Mouse (Mus musculus): ENCODE measurements at regions not wholly inside any gene's neighbourhood (a gene's known extent, or its start where the extent isn't known, plus 50 kb on each side); places are given as distances from the start of the nearest gene placed in this dataset.

- H3K9ac ChIP-seq (ENCODE audit: control insufficient read depth, low read depth, low read length, poor library complexity, severe bottlenecking): no peak overlapping the region
- no peak overlapping the region for H3K4me3 ChIP-seq (ENCODE audit: control insufficient read depth in 1 of 2, insufficient read depth in 1 of 2, low read depth in 2 of 2, low read length in 2 of 2)
- H3K9me3 ChIP-seq (replicated peaks; ENCODE audit: insufficient read depth, low read length): no peaks in the 10 kb centered on the region
- TF ChIP-seq MEF2A (IDR thresholded peaks at IDR 0.05; ENCODE audit: extremely low read depth, insufficient replicate concordance, low read depth, low read length, poor library complexity, severe bottlenecking): no peak
- TF ChIP-seq POLR2AphosphoS5 (IDR thresholded peaks at IDR 0.05; ENCODE audit: borderline replicate concordance, low read depth, low read length): no peak
- no peak for TF ChIP-seq SIN3A (IDR thresholded peaks at IDR 0.05; ENCODE audit: low read length)
- no peak for TF ChIP-seq HCFC1 (IDR thresholded peaks at IDR 0.05; ENCODE audit: low read depth, low read length)
- TF ChIP-seq EP300 (IDR thresholded peaks at IDR 0.05; ENCODE audit: low read depth in 1 of 2, low read length in 2 of 2): no peak
- TF ChIP-seq RAD21 (IDR thresholded peaks at IDR 0.05; ENCODE audit: low read depth, low read length): no peak
- TF ChIP-seq ZKSCAN1 (IDR thresholded peaks at IDR 0.05; ENCODE audit: low read depth, low read length): no peak
- no peak for TF ChIP-seq KAT2A (conservative IDR thresholded peaks at IDR 0.05; ENCODE audit: low read depth, low read length)
- TF ChIP-seq CTCF (IDR thresholded peaks at IDR 0.05 in 2 of 3, conservative IDR thresholded peaks at IDR 0.05 in 1 of 3; ENCODE audit: control insufficient read depth in 1 of 3, insufficient read depth in 1 of 3, low read depth in 2 of 3, low read length in 3 of 3, poor library complexity in 1 of 3, severe bottlenecking in 1 of 3): no peak
- TF ChIP-seq CHD1 (IDR thresholded peaks at IDR 0.05; ENCODE audit: low read depth, low read length): no peak
- no peak for TF ChIP-seq MAZ (IDR thresholded peaks at IDR 0.05; ENCODE audit: low read depth, low read length)
- H3K4me1 ChIP-seq (ENCODE audit: control insufficient read depth in 1 of 2, insufficient read depth in 2 of 2, low read length in 2 of 2): no peaks in the 10 kb centered on the region
- H3K79me2 ChIP-seq (ENCODE audit: control insufficient read depth, insufficient read depth, low read length, poor library complexity): no peaks in the 10 kb centered on the region
- no peaks in the 10 kb centered on the region for H3K36me3 ChIP-seq (ENCODE audit: control insufficient read depth in 1 of 2, insufficient read depth in 2 of 2, low read length in 2 of 2)
- no peak overlapping the region for H3K27ac ChIP-seq (ENCODE audit: control insufficient read depth, low read depth, low read length)
- DNase-seq (ENCODE audit: low read depth, low spot score): no peak
- no peaks in the 10 kb centered on the region for H3K27me3 ChIP-seq (ENCODE audit: control insufficient read depth in 1 of 2, insufficient read depth in 2 of 2, low read length in 2 of 2)
Observed at GRCm38 (mm10) chr8:12075943-12076342, 202.7 kb upstream of the A230072I06Rik start.

DNA sequence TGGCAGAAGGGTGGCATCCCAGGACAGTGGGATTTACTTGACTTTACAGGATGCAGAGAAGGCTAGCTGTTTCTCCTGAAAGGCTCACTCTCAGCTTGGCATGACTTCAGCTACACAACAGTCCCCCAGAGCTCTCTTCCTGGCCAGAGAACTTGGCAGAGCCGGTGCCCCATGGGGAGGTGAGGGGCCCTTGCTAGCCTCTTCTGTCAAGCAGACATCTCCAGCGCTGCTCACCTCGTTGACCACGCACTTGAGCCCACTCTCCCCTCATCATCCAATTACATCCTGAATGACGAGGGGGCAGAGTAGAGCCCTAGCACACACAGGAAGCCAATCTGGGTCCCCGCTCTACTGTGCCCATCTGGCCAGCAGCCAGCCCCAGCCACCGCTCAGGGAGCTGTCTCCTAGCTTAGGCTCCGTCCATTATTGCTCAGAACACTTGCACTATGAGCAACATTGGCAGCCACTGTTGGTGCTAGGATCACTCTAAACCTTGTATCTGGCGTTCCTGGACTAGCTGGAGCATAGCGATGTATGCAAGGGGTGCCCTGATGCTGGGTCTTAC lies 201.7 kb upstream of the A230072I06Rik start:
- DNase-seq (ENCODE audit: low read depth, low spot score): no peak
- no peak overlapping the region for H3K27ac ChIP-seq (ENCODE audit: control insufficient read depth, low read depth, low read length)
- no peak overlapping the region for H3K4me3 ChIP-seq (ENCODE audit: control insufficient read depth in 1 of 2, insufficient read depth in 1 of 2, low read depth in 2 of 2, low read length in 2 of 2)
- no peak for TF ChIP-seq CHD1 (IDR thresholded peaks at IDR 0.05; ENCODE audit: low read depth, low read length)
- TF ChIP-seq TAL1 (IDR thresholded peaks at IDR 0.05; ENCODE audit: low read length): no peak
- no peak for TF ChIP-seq NELFE (IDR thresholded peaks at IDR 0.05; ENCODE audit: low read depth, low read length)
- TF ChIP-seq RCOR1 (IDR thresholded peaks at IDR 0.05; ENCODE audit: low read depth, low read length): no peak
- TF ChIP-seq ETS1 (IDR thresholded peaks at IDR 0.05; ENCODE audit: low read depth, low read length): no peak
- no peak for TF ChIP-seq HCFC1 (IDR thresholded peaks at IDR 0.05; ENCODE audit: low read depth, low read length)
- no peak for TF ChIP-seq USF1 (IDR thresholded peaks at IDR 0.05; ENCODE audit: low read depth, low read length)
- no peak for TF ChIP-seq CTCF (IDR thresholded peaks at IDR 0.05 in 2 of 3, conservative IDR thresholded peaks at IDR 0.05 in 1 of 3; ENCODE audit: control insufficient read depth in 1 of 3, insufficient read depth in 1 of 3, low read depth in 2 of 3, low read length in 3 of 3, poor library complexity in 1 of 3, severe bottlenecking in 1 of 3)
- no peak for TF ChIP-seq UBTF (IDR thresholded peaks at IDR 0.05; ENCODE audit: borderline replicate concordance, insufficient read depth, low read depth, low read length)
- no peak for TF ChIP-seq MAX (IDR thresholded peaks at IDR 0.05; ENCODE audit: low read length)
- TF ChIP-seq GATA1 (IDR thresholded peaks at IDR 0.05; ENCODE audit: low read depth, low read length): no peak
- TF ChIP-seq JUND (IDR thresholded peaks at IDR 0.05; ENCODE audit: low read depth, low read length): no peak
- no peak for TF ChIP-seq POLR2AphosphoS2 (IDR thresholded peaks at IDR 0.05; ENCODE audit: low read length)
- no peak for TF ChIP-seq MYB (IDR thresholded peaks at IDR 0.05; ENCODE audit: low read depth, low read length)
- TF ChIP-seq SIN3A (IDR thresholded peaks at IDR 0.05; ENCODE audit: low read length): no peak
- TF ChIP-seq ZNF384 (IDR thresholded peaks at IDR 0.05; ENCODE audit: low read depth, low read length): no peak
- TF ChIP-seq GABPA (IDR thresholded peaks at IDR 0.05; ENCODE audit: low read depth, low read length): no peak
- H3K9ac ChIP-seq (ENCODE audit: control insufficient read depth, low read depth, low read length, poor library complexity, severe bottlenecking): no peak overlapping the region
- H3K36me3 ChIP-seq (ENCODE audit: control insufficient read depth in 1 of 2, insufficient read depth in 2 of 2, low read length in 2 of 2): no peaks in the 10 kb centered on the region
- no peaks in the 10 kb centered on the region for H3K79me2 ChIP-seq (ENCODE audit: control insufficient read depth, insufficient read depth, low read length, poor library complexity)
- no peaks in the 10 kb centered on the region for H3K27me3 ChIP-seq (ENCODE audit: control insufficient read depth in 1 of 2, insufficient read depth in 2 of 2, low read length in 2 of 2)
- H3K9me3 ChIP-seq (replicated peaks; ENCODE audit: insufficient read depth, low read length): no peaks in the 10 kb centered on the region
- H3K4me1 ChIP-seq (ENCODE audit: control insufficient read depth in 1 of 2, insufficient read depth in 2 of 2, low read length in 2 of 2): no peaks in the 10 kb centered on the region

Data from MEL (cell line).